Mouse (Mus musculus): ENCODE measurements around the gene Ppp4r3a. TPM values are rescaled to one million over a fixed set of nuclear protein-coding genes. Genes with fewer than 3 reads are reported as not detected.

Gene Ppp4r3a
- polyA plus RNA-seq, 1 experiment from 2014 or later = 33.0 TPM

GRCm38 (mm10) chr12:101004982-101005381, 78.5 kb downstream of the Ppp4r3a start:
- Histone ChIP-seq H3K4me1 (ENCODE audit: control insufficient read depth, insufficient read depth, low read length) (peaks cover 34% of the 10 kb centered on the region), H3K9ac (replicated peaks; ENCODE audit: low read length) (no peak overlapping the region), H3K9me3 (ENCODE audit: control insufficient read depth, low read length) (no peaks in the 10 kb centered on the region), H3K36me3 (ENCODE audit: control insufficient read depth, insufficient read depth, low read length) (no peaks in the 10 kb centered on the region), H3K27ac (replicated peaks; ENCODE audit: low read depth, low read length) (no peak overlapping the region), H3K4me2 (ENCODE audit: low read length) (no peak overlapping the region), H3K4me3 (replicated peaks; ENCODE audit: low read depth, low read length) (no peak overlapping the region), H3K27me3 (ENCODE audit: control insufficient read depth, insufficient read depth, low read length) (no peaks in the 10 kb centered on the region)
- no peak for DNase-seq
- WGBS = 49% methylated on average over 5 of the region's 5 CpGs
- peak; percentile 44 for ATAC-seq (ENCODE audit: low FRiP score, low TSS enrichment)

GRCm38 (mm10) chr12:101002801-101003513, 80.5 kb downstream of the Ppp4r3a start:
- no peaks in the 10 kb centered on the region for H3K9me3 ChIP-seq (ENCODE audit: control insufficient read depth, low read length)
- H3K4me3 ChIP-seq (replicated peaks; ENCODE audit: low read depth, low read length) = no peak overlapping the region
- no peaks in the 10 kb centered on the region for H3K36me3 ChIP-seq (ENCODE audit: control insufficient read depth, insufficient read depth, low read length)
- no peak overlapping the region for H3K27ac ChIP-seq (replicated peaks; ENCODE audit: low read depth, low read length)
- peaks cover 41% of the 10 kb centered on the region for H3K4me1 ChIP-seq (ENCODE audit: control insufficient read depth, insufficient read depth, low read length)
- H3K9ac ChIP-seq (replicated peaks; ENCODE audit: low read length) = no peak overlapping the region
- 34% methylated on average over 4 of the region's 4 CpGs for WGBS
- DNase-seq (no peak), ATAC-seq (ENCODE audit: low FRiP score, low TSS enrichment) (no peak)
- no peaks in the 10 kb centered on the region for H3K27me3 ChIP-seq (ENCODE audit: control insufficient read depth, insufficient read depth, low read length)
- no peak overlapping the region for H3K4me2 ChIP-seq (ENCODE audit: low read length)

GRCm38 (mm10) chr12:100999061-100999954, 84.2 kb downstream of the Ppp4r3a start:
- Histone ChIP-seq H3K4me1 (ENCODE audit: control insufficient read depth, insufficient read depth, low read length) (peaks cover 49% of the 10 kb centered on the region), H3K9me3 (ENCODE audit: control insufficient read depth, low read length) (no peaks in the 10 kb centered on the region), H3K4me3 (replicated peaks; ENCODE audit: low read depth, low read length) (no peak overlapping the region), H3K36me3 (ENCODE audit: control insufficient read depth, insufficient read depth, low read length) (no peaks in the 10 kb centered on the region), H3K9ac (replicated peaks; ENCODE audit: low read length) (no peak overlapping the region), H3K27ac (replicated peaks; ENCODE audit: low read depth, low read length) (0 out of 2 replicates have a peak overlapping the region, but pooled peaks have one; percentile 26), H3K27me3 (ENCODE audit: control insufficient read depth, insufficient read depth, low read length) (no peaks in the 10 kb centered on the region), H3K4me2 (ENCODE audit: low read length) (no peak overlapping the region)
- ATAC-seq (ENCODE audit: low FRiP score, low TSS enrichment) (no peak), DNase-seq (no peak)
- 37% methylated on average over 7 of the region's 7 CpGs for WGBS

GRCm38 (mm10) chr12:100998564-100998962, 84.9 kb downstream of the Ppp4r3a start:
- Histone ChIP-seq H3K9ac (replicated peaks; ENCODE audit: low read length) (no peak overlapping the region), H3K36me3 (ENCODE audit: control insufficient read depth, insufficient read depth, low read length) (no peaks in the 10 kb centered on the region), H3K4me2 (ENCODE audit: low read length) (no peak overlapping the region), H3K4me3 (replicated peaks; ENCODE audit: low read depth, low read length) (no peak overlapping the region), H3K4me1 (ENCODE audit: control insufficient read depth, insufficient read depth, low read length) (peaks cover 46% of the 10 kb centered on the region), H3K27ac (replicated peaks; ENCODE audit: low read depth, low read length) (0 out of 2 replicates have a peak overlapping the region, but pooled peaks have one; percentile 26), H3K27me3 (ENCODE audit: control insufficient read depth, insufficient read depth, low read length) (no peaks in the 10 kb centered on the region), H3K9me3 (ENCODE audit: control insufficient read depth, low read length) (no peaks in the 10 kb centered on the region)
- DNase-seq (no peak), ATAC-seq (ENCODE audit: low FRiP score, low TSS enrichment) (no peak)
- WGBS = 54% methylated on average over 8 of the region's 8 CpGs

DNA sequence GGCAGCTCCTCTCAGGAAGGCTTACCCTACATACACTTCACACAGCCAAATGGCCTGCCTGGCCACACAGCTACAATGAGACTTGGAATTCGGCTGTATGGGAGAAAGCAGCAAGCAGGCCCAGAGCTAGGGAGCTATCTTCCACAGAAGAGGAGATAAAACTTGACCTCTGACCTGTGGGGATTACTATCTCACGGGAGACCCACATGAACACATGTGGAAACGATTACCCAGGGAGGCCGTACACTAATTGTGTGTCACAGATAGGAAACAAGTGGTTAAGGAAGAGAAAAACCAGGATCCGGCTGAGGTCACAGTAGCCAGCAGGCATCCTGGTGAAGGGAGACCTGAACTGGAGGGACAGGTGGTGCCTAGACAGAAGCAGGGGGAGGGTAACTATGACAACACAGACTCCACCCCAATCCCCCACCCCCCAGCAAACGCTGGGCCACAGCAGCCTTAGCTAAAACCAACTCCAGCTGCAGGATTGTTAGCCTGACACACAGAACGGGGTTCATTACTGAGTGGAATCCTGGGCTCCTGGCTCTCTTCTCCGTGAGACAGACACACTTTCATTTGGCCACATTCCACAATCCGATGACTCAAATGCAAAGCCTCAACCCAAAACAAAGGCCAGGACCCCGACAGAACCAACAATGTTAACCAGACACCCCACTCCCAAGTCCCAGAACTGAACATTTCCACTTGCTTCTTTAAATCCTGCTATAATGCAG, 85.5 kb downstream of the Ppp4r3a start:
- H3K27me3 ChIP-seq (ENCODE audit: control insufficient read depth, insufficient read depth, low read length) = no peaks in the 10 kb centered on the region
- H3K4me1 ChIP-seq (ENCODE audit: control insufficient read depth, insufficient read depth, low read length) = peaks cover 46% of the 10 kb centered on the region
- no peak overlapping the region for H3K27ac ChIP-seq (replicated peaks; ENCODE audit: low read depth, low read length)
- no peaks in the 10 kb centered on the region for H3K36me3 ChIP-seq (ENCODE audit: control insufficient read depth, insufficient read depth, low read length)
- H3K4me3 ChIP-seq (replicated peaks; ENCODE audit: low read depth, low read length) = no peak overlapping the region
- H3K9me3 ChIP-seq (ENCODE audit: control insufficient read depth, low read length) = no peaks in the 10 kb centered on the region
- H3K4me2 ChIP-seq (ENCODE audit: low read length) = no peak overlapping the region
- ATAC-seq (ENCODE audit: low FRiP score, low TSS enrichment) (no peak), DNase-seq (no peak)
- no peak overlapping the region; the same call in 1 of the 2 replicates for H3K9ac ChIP-seq (replicated peaks; ENCODE audit: low read length)
- 13% methylated on average over 10 of the region's 10 CpGs for WGBS

GRCm38 (mm10) chr12:100996378-100996898, 87.1 kb downstream of the Ppp4r3a start:
- 14% methylated on average over 5 of the region's 5 CpGs for WGBS
- peak; percentile 56 for DNase-seq
- Histone ChIP-seq H3K27ac (replicated peaks; ENCODE audit: low read depth, low read length) (peak overlapping the region; percentile 34; the same call in 1 of the 2 replicates), H3K27me3 (ENCODE audit: control insufficient read depth, insufficient read depth, low read length) (no peaks in the 10 kb centered on the region), H3K36me3 (ENCODE audit: control insufficient read depth, insufficient read depth, low read length) (no peaks in the 10 kb centered on the region), H3K4me2 (ENCODE audit: low read length) (no peak overlapping the region), H3K4me1 (ENCODE audit: control insufficient read depth, insufficient read depth, low read length) (peaks cover 45% of the 10 kb centered on the region), H3K9me3 (ENCODE audit: control insufficient read depth, low read length) (no peaks in the 10 kb centered on the region), H3K9ac (replicated peaks; ENCODE audit: low read length) (no peak overlapping the region), H3K4me3 (replicated peaks; ENCODE audit: low read depth, low read length) (no peak overlapping the region)
- ATAC-seq (ENCODE audit: low FRiP score, low TSS enrichment) = peak; percentile 26; the same call in 1 of the 2 replicates

GRCm38 (mm10) chr12:100995607-100996377, 87.7 kb downstream of the Ppp4r3a start:
- no peak overlapping the region for H3K9ac ChIP-seq (replicated peaks; ENCODE audit: low read length)
- peak overlapping the region; percentile 34 for H3K27ac ChIP-seq (replicated peaks; ENCODE audit: low read depth, low read length)
- H3K9me3 ChIP-seq (ENCODE audit: control insufficient read depth, low read length) = no peaks in the 10 kb centered on the region
- no peak for ATAC-seq (ENCODE audit: low FRiP score, low TSS enrichment)
- H3K27me3 ChIP-seq (ENCODE audit: control insufficient read depth, insufficient read depth, low read length) = no peaks in the 10 kb centered on the region
- WGBS = 17% methylated on average over 16 of the region's 16 CpGs
- no peak for DNase-seq
- H3K4me1 ChIP-seq (ENCODE audit: control insufficient read depth, insufficient read depth, low read length) = peaks cover 50% of the 10 kb centered on the region
- no peak overlapping the region for H3K4me3 ChIP-seq (replicated peaks; ENCODE audit: low read depth, low read length)
- H3K36me3 ChIP-seq (ENCODE audit: control insufficient read depth, insufficient read depth, low read length) = no peaks in the 10 kb centered on the region
- no peak overlapping the region for H3K4me2 ChIP-seq (ENCODE audit: low read length)

Data from midbrain, embryonic 14.5 days (tissue).